Mouse (Mus musculus): ENCODE data around the gene Dnajc25.

Gene Dnajc25

DNA sequence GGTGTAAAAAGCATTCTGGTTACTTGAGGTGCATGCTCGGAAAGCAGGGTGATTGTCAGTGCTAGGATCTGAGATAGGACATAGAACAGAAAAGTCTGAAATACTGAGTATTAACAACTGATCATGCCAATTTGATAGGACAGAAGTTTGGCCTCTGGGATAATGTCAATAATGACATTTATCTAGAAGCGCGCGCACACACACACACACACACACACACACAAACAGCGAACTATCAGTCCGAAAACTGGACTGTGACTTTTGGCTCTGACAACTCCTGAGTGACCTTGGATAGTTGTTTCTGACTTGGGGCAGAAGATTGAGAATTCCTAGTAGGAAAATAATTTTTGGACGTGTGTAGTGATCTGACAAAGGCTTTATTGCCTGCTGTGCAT is 8.9 kb downstream of the Dnajc25 start:
- no peak for DNase-seq (ENCODE audit: low read depth, low spot score)

DNA sequence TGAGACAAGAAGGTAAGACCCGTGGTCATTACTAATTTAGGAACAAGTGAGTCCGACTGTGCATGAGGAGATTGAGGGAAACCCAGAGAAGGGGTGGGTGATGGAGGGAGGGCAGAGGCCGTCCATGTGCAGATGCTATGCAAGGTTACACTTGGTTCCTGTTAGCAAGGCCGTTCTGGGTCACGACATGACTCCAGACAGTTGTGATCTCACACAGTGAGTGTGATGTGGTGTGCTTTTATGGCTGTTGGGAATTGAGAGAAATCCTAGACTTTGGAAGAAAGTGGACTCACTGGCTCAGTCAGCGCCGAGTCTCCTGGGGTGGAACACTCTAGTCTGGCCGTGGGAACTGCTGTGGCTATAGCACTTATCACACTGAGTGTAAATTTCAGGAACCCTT is 11.3 kb downstream of the Dnajc25 start:
- no peak for DNase-seq (ENCODE audit: low read depth, low spot score)

DNA sequence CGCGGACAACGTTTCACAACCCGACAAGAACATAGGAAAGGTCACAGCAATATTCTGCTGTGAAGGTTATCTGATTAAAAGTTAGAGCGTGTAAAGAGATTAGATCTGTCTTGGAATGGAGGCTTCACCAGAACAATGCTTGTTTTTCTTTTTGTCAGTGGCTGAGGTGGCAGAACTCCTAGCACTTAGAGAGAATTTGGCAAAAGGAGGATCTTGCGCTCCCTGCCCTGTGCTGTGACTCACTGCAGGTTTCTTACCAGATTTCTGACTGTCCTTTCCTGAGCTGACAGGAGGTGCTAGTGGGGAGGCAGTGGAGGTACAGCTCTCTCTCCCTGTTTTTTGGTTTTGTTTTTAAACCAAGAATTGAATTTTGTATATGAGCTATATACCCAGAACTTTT is 12.2 kb downstream of the Dnajc25 start:
- DNase-seq (ENCODE audit: low read depth, low spot score): no peak

DNA sequence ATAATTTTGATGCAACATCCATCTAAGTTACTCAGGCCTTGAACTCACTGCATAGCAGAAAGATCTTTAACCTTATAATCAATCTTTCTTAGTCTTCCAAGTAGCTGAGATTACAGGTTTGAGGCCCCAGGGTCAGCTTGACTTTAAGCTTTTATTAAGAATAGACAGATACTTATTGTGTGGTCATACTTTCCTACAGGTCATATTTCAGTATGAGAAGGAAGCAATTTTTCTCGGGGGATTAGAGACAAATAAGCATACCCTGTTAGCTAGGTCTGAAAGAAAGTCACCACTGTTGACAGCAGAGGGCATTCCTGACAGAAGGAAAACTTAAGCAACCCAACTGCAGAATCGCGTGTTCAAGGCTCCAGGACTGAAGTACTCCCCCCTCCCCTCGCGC is 13.1 kb downstream of the Dnajc25 start:
- no peak for DNase-seq (ENCODE audit: low read depth, low spot score)

DNA sequence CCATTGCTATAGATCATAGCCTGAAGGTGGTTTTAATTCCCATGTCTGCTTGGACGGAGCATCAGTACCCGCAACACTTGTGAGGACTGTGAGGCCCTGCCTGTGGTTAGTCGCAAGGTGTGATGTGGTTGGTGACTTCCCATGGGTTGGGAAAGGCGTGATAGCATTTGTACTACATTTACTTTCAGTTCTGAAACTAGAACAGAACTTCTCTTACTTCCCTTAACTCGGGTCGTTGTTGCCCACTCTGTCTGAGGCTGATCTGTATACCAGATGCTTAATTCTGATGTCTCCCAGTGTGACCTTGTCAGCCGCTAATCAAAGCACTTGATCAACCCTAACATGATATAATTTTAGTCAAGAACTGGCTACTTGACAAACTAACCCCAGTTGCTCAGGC is 14.3 kb downstream of the Dnajc25 start:
- no peak for DNase-seq (ENCODE audit: low read depth, low spot score)

DNA sequence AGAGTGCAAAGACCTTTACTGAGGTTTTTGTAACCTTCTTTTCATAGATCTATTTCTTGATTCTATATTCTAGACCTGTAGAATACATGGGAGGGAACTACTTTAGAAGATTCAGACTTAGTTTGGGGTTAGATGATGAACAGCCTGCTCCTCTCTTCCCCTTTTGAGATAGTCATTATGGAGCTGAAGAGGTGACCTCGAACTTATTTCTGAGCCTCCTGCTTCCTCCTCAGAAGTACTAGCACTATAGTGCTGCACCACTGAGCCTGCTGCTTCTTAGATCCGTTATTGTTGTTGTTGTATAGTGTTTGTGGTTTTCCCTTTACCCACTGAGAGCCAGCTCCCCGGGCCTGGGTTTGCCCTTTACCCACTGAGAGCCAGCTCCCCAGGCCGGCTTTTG is 14.8 kb downstream of the Dnajc25 start:
- no peak for DNase-seq (ENCODE audit: low read depth, low spot score)

DNA sequence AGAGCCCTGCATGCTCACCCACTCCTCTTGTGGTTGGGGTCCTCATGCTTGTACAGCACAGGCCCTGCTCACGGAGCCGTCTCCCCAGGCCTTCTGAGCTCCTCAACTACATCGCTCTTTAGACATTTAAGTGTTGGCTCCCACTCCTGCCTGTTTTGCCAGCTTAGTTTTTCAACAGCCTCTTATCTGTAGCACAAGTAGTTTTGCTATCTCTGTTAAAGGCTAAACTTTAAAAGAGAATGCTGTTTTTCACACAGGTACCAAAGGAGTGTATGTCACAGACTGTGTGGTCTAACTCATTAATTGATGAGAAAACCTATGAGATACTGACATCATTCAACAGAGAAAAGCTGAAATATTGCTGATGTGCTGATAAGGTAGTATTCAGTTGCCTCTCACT is 16.6 kb downstream of the Dnajc25 start:
- DNase-seq (ENCODE audit: low read depth, low spot score): no peak

DNA sequence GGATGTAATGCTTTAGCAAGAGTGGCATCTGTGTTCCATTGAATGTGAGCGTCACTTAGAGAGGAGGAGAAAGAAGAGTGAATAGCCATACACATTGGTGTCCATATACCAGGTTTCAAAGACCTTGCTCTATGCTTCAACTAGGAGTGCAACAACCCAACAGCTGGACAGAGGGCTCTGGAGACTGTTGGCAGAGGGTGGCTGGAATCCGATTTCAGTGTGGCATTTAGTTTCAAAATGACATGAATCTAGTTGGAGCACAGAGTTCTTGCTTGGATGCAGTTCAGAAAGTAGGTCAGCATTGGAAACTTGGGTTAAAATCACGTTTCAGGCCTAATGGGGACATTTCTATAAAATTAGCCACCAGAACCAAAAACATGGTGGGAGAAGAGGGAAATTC is 20.3 kb downstream of the Dnajc25 start:
- no peak for DNase-seq (ENCODE audit: low read depth, low spot score)

DNA sequence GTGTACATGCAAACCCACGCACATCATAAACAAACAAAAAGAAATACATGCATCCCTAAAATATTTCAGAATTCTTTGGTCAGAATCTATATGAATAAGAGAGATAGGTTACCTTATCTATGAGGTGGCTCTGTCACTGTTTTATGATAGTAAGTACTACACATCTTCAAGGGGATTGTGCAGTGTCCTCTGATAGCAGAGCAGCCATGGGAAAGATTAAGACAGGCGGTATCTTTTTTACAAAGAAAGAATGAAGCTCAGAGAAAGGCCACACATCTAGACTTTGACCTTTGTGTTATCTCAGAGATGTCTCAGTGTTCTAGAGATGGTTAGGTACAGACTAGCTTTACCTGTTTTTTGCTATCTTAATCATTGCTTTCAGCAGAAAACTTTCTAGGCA is 22.1 kb downstream of the Dnajc25 start:
- DNase-seq (ENCODE audit: low read depth, low spot score): no peak

DNA sequence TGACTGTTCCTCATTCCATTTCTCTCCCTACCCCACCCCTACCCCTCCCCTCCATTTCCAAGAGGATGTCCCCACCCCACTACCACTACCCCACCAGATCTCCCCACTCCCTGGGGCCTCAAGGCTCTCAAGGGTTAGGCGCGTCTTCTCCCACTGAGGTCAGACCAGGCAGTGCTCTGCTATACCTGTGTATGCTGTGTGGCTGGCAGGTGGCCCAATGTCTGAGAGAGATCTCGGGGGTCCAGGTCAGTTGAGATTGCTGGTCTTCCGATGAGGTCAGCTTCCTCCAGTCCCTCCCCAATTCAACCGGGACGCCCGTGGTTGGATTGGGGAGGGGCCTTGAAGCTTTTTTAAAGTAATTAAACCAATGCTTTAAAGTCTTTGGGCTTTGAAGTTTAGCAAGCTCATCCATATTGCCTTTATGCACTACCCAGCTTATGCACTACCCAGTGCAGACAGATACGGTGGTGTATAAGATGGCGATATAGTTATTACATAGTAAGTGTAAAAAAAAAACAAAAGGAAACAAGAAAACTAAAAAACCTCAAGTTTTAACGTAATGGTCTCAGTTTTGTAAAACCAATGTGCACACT is 39.6 kb downstream of the Dnajc25 start:
- DNase-seq (ENCODE audit: low read depth, low spot score): no peak

DNA sequence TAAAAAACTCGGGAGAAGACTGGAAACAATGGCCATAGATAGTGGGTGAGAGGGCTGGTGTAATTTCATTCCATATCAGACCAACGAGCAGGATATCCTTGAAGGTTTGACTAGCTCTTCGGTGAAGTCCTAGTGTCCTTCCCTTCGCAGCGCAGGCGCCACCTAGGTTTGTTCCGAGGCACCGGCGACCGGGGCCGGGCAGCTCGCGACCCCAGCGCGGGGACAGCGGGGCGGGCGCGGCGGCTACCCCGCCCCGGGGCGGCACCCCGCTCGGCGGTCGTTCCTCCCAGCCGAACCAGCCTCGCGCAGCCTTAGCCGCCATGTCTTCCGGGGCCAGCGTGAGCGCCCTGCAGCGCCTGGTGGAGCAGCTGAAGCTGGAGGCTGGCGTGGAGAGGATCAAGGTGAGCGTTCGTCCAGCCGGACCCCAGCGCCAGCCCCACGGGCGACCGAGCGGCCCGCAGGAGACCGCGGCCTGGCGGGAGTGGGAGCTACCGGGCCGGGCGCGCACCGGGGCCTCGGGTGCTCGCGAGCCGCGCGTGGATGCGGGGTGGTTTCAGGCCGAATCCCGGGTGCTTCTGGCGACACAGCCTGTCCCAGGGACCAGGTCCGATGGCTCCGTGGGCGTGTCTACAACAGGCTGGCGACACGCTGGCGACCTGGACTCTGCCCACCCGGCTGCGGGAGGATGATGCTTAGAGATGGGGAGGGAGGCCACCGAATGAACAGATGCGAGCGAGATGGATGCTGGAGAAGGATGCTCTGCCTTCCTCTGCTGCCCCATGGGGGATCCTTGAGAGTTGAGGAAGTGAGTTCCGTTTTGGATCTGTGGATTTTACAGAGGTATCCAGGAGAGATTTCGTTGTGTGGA is 40.3 kb downstream of the Dnajc25 start, which contains the start of gene Gng10:
Gng10 (plus strand) TSS at position 171 of the 868 bp plus-strand sequence.
- peak; percentile 36 for DNase-seq (ENCODE audit: low read depth, low spot score)

DNA sequence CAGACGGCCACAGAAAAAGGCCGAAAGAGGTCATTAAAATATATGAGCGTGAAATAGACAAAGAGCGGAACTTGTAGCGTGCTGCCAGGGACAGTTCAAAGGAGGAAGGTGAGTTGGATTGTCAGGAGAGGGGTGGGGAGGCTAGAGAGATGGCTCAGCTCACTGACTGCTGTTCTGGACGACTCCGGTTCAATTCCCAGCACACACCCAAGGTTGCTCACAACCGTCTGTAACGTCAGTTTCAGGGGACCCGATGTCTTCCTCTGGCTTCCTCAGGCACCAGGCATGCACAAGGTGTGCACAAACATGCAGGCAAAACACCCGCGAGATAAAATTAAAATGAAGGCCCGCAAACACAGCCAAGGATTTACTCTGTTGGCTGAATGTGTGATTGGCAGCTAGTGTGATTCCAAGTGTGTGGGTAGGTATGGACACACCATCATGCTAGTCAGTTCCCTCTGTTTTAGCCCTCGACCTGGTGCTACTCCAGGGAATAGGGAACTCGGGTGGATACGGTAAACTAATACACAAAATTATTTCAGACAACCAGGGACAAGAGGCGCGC is 41.0 kb downstream of the Dnajc25 start:
- DNase-seq (ENCODE audit: low read depth, low spot score): no peak

DNA sequence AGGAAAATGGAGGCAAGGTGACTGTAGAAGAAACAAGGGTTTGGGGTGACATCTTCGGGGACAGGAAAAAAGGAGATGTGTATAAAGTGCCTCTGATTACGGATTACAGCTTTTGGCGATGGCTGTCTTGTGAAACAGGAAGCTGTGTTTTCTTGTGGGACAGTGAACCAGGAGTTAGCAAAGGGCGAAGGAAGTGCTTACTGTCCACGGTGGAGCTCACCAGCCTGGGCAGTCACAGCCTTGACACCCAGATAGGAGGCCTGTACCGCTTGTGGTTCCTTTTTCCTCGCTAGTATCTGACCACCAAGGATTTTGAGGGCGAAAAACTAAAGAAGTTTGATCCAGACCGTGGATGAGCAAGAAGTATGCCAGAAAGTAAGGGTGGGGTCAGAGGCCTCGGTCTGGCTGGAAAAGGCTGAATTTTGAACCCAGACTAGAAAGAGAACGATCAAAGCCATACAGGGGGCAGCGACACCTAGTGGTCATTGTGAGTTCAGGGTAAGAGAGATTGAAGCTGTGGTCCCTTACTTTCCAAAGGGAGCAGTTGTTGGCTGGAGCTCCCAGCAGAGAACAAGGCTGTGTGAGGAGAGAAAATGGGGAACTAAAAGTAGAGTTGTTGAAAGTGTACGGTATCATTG is 41.7 kb downstream of the Dnajc25 start:
- DNase-seq (ENCODE audit: low read depth, low spot score): peak; percentile 69

DNA sequence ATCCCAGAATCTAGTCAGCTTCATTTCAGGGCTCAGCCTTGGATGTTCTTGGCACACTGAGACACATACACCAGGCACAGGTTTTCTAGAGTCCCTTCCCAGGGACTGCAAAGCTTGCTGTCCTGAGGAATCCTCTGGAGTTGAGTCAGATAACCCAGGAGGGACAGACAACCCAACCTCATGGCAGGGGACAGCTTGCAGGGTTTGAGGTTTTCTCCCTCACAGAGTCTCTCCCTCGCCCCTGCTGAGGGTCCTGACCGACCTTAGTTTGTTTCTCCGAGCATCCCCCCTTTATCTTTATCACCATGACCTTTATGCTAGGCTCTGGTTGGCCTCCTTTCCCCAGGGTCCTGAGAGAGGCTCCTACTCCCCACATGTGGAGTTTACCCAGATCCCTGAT is 42.7 kb downstream of the Dnajc25 start:
- DNase-seq (ENCODE audit: low read depth, low spot score): no peak

DNA sequence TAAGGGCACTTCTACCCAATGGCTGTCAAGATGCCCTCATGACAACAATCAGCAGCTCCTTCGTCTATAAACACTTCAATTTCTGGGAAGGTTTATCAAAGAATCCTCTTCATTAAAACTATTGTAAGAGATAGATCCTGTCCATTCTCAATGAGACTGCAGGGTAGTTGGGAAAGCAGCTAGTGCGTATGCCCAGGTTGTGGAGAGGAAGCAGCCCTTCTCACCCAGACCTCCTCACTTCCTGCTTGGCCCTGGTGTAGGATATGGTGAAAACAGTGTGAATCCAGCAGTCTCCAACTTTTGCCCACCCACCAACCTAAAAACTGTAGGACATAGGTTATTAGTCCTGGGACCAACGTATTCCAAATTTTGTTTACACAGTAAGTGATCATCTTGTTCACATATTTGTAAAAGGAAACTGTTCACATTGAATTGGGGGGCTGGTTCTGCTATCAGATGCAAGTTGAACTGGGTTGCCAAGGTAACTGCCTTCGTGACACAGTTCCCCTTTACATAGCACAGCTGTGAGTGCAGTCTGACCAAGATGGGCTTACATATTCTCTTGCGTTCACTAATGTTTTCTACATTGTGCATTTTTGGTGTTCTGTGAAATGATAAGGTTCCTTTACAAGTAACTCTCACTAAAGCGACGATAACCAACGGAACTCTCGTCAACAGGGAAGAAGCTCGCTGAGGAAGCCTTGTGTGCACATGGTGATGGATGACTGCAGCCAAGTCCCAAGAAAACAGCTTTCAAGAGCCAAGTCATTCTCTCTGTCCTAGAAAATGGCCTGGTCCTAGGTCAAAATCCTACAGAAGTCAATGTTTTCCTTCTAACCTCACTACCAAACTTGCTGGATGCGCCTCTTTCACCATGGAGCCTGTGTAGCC is 45.8 kb downstream of the Dnajc25 start:
- DNase-seq (ENCODE audit: low read depth, low spot score): no peak

DNA sequence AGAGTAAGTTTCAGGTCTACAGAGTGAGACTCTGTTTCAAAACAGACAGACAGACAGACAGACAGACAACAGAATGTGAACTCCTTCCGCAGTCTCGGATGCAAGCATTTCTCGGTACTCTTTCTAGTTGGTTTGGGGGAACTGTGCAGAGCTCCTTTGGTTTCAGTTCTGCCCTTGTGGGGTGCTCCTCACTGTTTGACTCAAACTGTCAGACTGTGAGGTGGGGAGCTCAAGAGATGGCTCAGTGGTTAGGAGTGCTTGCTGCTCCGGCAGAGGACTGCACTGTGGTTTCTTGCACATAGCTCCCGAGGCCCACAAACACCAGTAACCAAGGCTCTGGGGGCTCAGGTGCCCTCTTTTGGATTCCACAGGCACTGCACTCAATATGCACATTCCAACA is 48.2 kb downstream of the Dnajc25 start:
- DNase-seq (ENCODE audit: low read depth, low spot score): no peak

DNA sequence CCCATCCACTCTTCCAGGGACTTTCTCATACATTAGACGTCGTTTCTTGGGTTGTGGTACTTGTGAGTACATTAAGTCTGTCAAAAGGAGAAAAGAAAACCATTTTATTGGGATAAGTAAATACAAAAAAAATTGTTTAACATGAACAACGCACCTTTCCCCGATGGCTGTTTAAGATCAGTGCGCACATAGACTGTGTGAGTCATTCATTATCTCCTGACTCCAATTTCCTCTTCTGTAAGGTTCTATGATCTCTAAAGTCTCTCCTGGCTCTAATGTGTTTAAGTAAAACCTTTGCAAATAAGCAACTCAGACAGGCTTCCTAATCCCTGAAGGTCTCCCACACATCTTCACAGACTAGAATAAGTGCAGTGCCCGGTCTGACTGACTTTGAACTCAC is 49.0 kb downstream of the Dnajc25 start:
- DNase-seq (ENCODE audit: low read depth, low spot score): no peak

DNA sequence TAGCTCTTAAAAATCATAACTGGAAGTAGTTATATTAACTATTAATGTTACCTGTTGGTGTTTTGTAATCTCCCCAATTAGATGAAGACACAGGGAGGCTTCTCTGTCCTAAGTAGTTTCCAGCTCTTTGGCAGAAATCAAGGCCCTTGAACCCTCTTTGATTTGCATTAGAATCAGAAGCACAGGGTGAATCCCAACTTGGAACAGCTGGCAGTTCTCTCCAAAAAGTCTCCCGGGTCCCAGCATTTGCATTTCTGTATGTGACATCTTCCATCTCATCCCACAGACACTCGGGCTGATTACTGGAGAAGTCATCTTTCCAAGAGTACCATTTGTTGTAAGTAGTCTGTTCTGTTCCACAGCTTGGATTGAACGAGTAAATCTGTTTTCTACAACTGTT is 52.4 kb downstream of the Dnajc25 start:
- DNase-seq (ENCODE audit: low read depth, low spot score): no peak

DNA sequence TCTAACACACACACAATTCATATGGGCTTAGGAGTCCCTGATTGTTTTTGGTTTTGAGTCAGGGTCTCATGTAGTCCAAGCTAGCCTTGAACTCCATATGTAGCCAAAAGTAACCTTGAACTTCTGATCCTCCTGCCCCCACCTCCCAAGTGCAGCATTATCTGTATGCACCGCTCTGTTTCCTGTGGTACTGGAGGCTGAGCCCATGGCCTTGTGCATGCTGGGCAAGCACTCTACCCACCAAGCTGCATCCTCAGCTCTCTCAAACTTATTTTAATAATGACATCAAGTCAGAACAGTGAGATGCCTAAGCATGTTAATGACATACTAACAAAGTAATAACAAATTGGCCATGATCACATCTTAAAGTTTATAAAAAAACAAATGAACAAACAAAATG is 56.2 kb downstream of the Dnajc25 start:
- no peak for DNase-seq (ENCODE audit: low read depth, low spot score)

DNA sequence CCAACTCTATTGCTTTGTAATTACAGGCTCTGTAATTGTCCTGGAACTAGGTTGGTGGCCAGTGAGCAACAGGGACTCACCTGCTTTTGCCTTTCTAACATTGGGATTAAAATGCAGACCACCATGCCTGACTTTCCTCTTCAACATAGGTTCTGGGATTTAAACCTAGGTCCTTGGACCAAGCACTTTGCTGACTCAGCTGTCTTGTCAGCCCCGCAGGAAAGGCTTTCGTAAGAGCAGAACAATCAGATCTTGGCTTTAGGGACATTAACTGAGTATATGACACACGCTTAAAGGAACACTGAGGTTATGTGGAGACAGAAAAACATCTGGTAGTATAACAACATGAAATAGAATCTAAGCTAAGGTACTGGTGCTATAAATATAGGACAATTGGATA is 63.1 kb downstream of the Dnajc25 start:
- DNase-seq (ENCODE audit: low read depth, low spot score): no peak

DNA sequence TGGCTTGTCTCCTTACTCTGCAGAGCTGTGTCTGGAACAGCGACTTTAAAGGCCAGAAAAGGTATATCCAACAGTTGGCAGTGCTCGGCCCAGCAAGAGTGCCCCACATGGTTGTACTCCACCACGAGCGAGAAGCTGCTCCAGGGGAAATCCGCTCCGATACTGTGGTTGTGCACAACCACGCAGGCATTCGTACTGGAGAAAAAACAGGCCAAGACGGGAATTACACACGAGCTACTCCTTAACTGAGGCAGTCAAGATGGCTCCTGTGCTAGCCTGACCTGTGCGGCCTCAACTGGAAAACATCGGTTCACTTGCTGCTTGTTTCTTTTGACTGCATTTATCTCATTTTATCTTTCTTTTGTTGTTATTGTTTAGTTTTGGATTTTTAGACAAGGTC is 67.7 kb downstream of the Dnajc25 start:
- no peak for DNase-seq (ENCODE audit: low read depth, low spot score)

DNA sequence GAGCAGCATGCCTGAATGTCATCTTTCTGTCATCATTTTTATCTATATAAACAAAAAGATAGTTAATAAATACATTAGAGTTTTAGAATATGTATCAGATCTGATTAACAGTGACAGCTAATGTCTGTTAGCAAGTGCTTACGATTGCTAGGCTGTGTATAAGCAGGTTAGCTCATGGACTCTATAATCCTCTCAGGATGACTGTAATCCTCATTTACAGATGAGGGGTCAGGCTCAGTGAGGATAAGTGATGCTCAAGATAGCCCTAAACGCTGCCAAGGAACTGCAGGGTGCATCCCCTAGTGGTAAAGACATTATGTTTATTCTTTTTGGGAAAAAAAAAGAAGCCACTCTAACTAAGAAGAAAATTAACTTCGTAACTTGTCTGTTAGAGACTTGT is 74.4 kb downstream of the Dnajc25 start:
- DNase-seq (ENCODE audit: low read depth, low spot score): no peak

Measured in embryo, embryonic 11.5 days (tissue).